Mouse (Mus musculus) limb, embryonic 11.5 days (tissue): ENCODE data around the gene Smim22. TPM values are rescaled to one million over a fixed set of nuclear protein-coding genes. Genes with fewer than 3 reads are reported as not detected.

Experiments
- ATAC-seq: fragments of 200-750 bp; cut with Nextera tagmentation; 2 replicates; pipeline ENCODE4 v1.8.0; 2017; ENCODE audit warnings: low read depth; ENCODE audit not compliant: insufficient number of reproducible peaks, low FRiP score, low TSS enrichment
- DNase-seq: peaks from one replicate; pipeline ENCODE4 v3.0.0-alpha.2; 2015; ENCODE audit warnings: low spot score
- H3K27ac ChIP-seq: fragments of 300-500 bp; sonication (generic); replicated peaks from 2 replicates; pipeline ENCODE4 v1.5.1; 2014; ENCODE audit warnings: low read depth, mild to moderate bottlenecking, low read length
- H3K27me3 ChIP-seq: fragments of 300-500 bp; sonication (generic); 2 replicates; pipeline ENCODE4 v1.6.1; 2014; ENCODE audit warnings: mild to moderate bottlenecking, low read length, mixed read lengths; ENCODE audit not compliant: control insufficient read depth, insufficient read depth
- H3K36me3 ChIP-seq: fragments of 300-500 bp; sonication (generic); 2 replicates; pipeline ENCODE4 v1.6.1; 2014; ENCODE audit warnings: mild to moderate bottlenecking, low read length, moderate library complexity, mixed read lengths; ENCODE audit not compliant: control insufficient read depth, insufficient read depth
- H3K4me1 ChIP-seq: fragments of 300-500 bp; sonication (generic); 2 replicates; pipeline ENCODE4 v1.6.1; 2014; ENCODE audit warnings: low read length, mixed read lengths; ENCODE audit not compliant: control insufficient read depth, insufficient read depth
- H3K4me2 ChIP-seq: fragments of 300-500 bp; sonication (generic); 2 replicates; pipeline ENCODE4 v1.6.1; 2014; ENCODE audit warnings: low read depth, mild to moderate bottlenecking, moderate library complexity; ENCODE audit not compliant: severe bottlenecking
- H3K4me3 ChIP-seq: fragments of 300-500 bp; sonication (generic); 2 replicates; pipeline ENCODE4 v1.5.1; 2014; ENCODE audit warnings: low read depth, low read length
- H3K9ac ChIP-seq: fragments of 300-500 bp; sonication (generic); 2 replicates; pipeline ENCODE4 v1.6.1; 2014; ENCODE audit warnings: mild to moderate bottlenecking, low read length
- H3K9me3 ChIP-seq: fragments of 300-500 bp; sonication (generic); 2 replicates; pipeline ENCODE4 v1.6.1; 2016; ENCODE audit warnings: low read length; ENCODE audit not compliant: control insufficient read depth
- WGBS: fragments of 180-500 bp; shearing (Covaris S2); extraction: QIAGEN DNeasy Blood & Tissue Kit; methylation state at CpG from one replicate; pipeline ENCODE4 v1.1.7; 2014; 5-methylcytosine and 5-hydroxymethylcytosine counted together
- polyA plus RNA-seq: library from polyadenylated mRNA; unstranded; fragments of >200 nt; fragmentation: Nextera tagmentation; extraction: Ambion mirVana; gene quantifications from 2 replicates; pipeline ENCODE4 v1.2.1, GENCODE M21; 2014

The Smim22 gene
- polyA plus RNA-seq, result 0.76 and 3.4 TPM in 2 replicates

DNA sequence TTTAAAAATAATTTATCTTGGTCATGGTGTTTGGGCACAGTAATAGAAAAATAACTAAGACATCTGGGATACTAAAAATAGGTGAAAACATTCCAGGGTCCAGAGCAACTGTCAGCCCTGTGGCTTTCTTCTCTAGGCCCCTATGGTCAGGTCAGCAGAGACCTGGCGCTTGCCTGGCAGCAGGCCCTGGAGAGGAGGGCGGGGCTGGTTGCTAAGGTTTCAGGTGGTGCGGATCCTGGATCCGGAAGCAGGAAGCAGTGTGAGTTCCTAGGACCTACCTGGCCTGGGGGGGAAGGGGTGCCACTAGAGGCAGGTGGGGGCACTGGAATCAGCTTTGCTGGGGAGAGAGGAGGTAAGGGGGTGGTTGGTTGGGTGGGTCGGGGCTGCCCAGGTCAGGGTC is at the start of gene Smim22:
Smim22 (plus strand) TSS at position 222 of the 400 bp plus-strand sequence.
- Histone ChIP-seq H3K4me3 (no peak within 1 kb of the TSS), H3K36me3 (no peaks in the 10 kb centered on the region; the same call in 1 of the 2 replicates), H3K4me1 (peaks cover under 1% of the 10 kb centered on the region; the same call in 1 of the 2 replicates), H3K27ac (no peak within 1 kb of the TSS), H3K9ac (no peak within 1 kb of the TSS), H3K27me3 (no peaks in the 10 kb centered on the region), H3K4me2 (no peak within 1 kb of the TSS), H3K9me3 (no peaks in the 10 kb centered on the region)
- no peak for ATAC-seq
- 52% methylated on average over 5 of the region's 5 CpGs for WGBS
- no peak for DNase-seq

- ATAC-seq, result no peak
- no peak overlapping the region for H3K27ac ChIP-seq
- no peak for DNase-seq
- 94% methylated on average over 3 of the region's 3 CpGs for WGBS
- H3K27me3 ChIP-seq, result no peaks in the 10 kb centered on the region
- H3K9ac ChIP-seq, result no peak overlapping the region
- no peak overlapping the region for H3K4me2 ChIP-seq
- H3K4me3 ChIP-seq, result no peak overlapping the region
- H3K4me1 ChIP-seq, result no peaks in the 10 kb centered on the region
- H3K9me3 ChIP-seq, result no peaks in the 10 kb centered on the region
- H3K36me3 ChIP-seq, result peaks cover 21% of the 10 kb centered on the region
Observed at GRCm38 (mm10) chr16:4957446-4957845, 49.6 kb upstream of the Smim22 start.

DNA sequence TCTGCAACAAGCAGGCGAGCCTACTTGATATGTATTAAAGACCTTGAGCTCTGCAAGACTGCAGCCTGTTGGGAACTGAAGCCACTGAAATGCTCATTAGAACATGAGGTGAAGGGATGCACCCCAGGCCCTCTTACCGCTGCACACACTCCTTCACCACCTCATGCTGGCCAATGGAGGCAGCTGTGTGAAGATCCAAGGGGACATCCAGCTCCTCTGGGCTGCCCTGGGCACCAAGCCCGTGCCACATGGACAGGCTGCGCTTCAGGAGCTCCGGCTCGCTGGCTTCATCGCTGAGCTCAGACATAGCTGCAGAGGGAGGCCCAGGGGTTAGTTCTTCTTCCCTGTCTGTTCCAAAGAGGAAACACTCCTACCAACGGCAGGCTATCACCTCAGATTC is 46.8 kb upstream of the Smim22 start:
- no peaks in the 10 kb centered on the region for H3K27me3 ChIP-seq
- H3K4me2 ChIP-seq, result no peak overlapping the region
- DNase-seq, result no peak
- no peaks in the 10 kb centered on the region for H3K9me3 ChIP-seq
- WGBS, result 86% methylated on average over 8 of the region's 8 CpGs
- no peak overlapping the region for H3K27ac ChIP-seq
- no peak overlapping the region for H3K4me3 ChIP-seq
- no peaks in the 10 kb centered on the region for H3K4me1 ChIP-seq
- ATAC-seq, result no peak
- no peak overlapping the region for H3K9ac ChIP-seq
- H3K36me3 ChIP-seq, result peaks cover 12% of the 10 kb centered on the region

GRCm38 (mm10) chr16:4963346-4963745 is 43.7 kb upstream of the Smim22 start:
- Histone ChIP-seq H3K9me3 (no peaks in the 10 kb centered on the region), H3K4me3 (peak overlapping the region; percentile 90), H3K27me3 (no peaks in the 10 kb centered on the region), H3K4me2 (peak overlapping the region; percentile 82), H3K9ac (peak overlapping the region; percentile 13; the same call in 1 of the 2 replicates), H3K4me1 (no peaks in the 10 kb centered on the region), H3K27ac (no peak overlapping the region), H3K36me3 (no peaks in the 10 kb centered on the region; the same call in 1 of the 2 replicates)
- no peak for ATAC-seq
- no peak for DNase-seq
- WGBS, result 44% methylated on average over 9 of the region's 9 CpGs

DNA sequence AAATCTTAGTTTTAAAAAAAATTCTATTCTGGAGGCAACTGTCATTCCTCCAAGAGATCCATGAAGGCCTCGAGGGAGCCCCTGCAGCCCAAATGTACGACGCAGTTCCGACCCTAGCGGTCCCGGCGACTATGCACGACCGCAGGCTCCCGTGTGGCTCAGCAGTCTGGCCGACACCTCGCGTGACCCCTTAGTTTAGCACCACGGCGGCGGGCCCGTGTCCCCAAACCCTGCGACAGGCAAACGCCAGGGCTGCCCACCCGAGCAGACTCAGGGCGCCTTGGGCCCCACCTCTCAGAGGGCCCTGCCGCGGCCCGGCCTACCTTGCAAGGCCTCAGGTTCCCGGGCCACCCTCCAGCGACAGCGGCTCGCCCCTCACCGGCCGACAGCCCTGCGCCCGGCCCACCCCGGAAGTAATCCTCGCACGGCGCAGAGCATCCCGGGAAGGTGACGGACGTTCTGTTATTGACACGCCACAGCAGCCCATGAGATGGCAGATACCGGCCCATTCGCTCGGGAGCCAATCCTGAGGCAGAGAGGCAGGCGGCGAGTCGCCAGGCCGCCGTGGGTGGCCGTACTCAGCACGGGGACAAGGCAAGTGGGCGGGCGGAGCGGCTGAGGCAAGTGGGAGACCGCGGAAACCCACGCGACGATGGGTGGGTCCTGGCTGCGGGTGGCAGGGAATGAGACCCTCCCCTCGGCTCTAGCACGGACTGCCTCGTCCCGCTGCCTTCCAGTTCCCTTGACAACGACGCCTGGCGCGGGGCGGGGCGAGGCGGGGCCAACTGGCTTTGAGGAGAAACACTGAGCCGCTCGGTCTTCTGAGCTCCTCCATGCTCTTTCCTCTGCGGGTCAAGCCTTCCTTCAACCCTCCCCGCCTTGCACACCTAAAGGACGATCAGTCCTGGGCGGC is 43.0 kb upstream of the Smim22 start, which contains the start of gene Anks3:
Anks3 (minus strand) TSS at position 409 of the 913 bp plus-strand sequence.
- Histone ChIP-seq H3K27ac (peak within 1 kb of the TSS; percentile 68; the same call in 1 of the 2 replicates), H3K9ac (peak within 1 kb of the TSS; percentile 71)
- peak; percentile 97 for ATAC-seq

GRCm38 (mm10) chr16:4964731-4965391 is 42.2 kb upstream of the Smim22 start:
- Histone ChIP-seq H3K9ac (peak overlapping the region; percentile 71), H3K4me1 (no peaks in the 10 kb centered on the region), H3K4me2 (peak overlapping the region; percentile 82), H3K36me3 (no peaks in the 10 kb centered on the region), H3K27ac (0 out of 2 replicates have a peak overlapping the region, but pooled peaks have one; percentile 68), H3K9me3 (no peaks in the 10 kb centered on the region), H3K27me3 (no peaks in the 10 kb centered on the region), H3K4me3 (peak overlapping the region; percentile 90)
- ATAC-seq (no peak), DNase-seq (no peak)
- WGBS, result 25% methylated on average over 13 of the region's 13 CpGs

More for the DNA sequence above, 43.0 kb upstream of the Smim22 start, which contains the start of gene Anks3:
- peak within 1 kb of the TSS; percentile 82 for H3K4me2 ChIP-seq
- H3K9me3 ChIP-seq, result no peaks in the 10 kb centered on the region
- no peaks in the 10 kb centered on the region for H3K27me3 ChIP-seq
- peak within 1 kb of the TSS; percentile 90 for H3K4me3 ChIP-seq
- H3K36me3 ChIP-seq, result no peaks in the 10 kb centered on the region
- no peaks in the 10 kb centered on the region for H3K4me1 ChIP-seq
- peak; percentile 92 for DNase-seq
- under 1% methylated on average over 75 of the region's 76 CpGs for WGBS

- WGBS, result 87% methylated on average over 8 of the region's 8 CpGs
- DNase-seq, result no peak
- Histone ChIP-seq H3K27me3 (no peaks in the 10 kb centered on the region), H3K9me3 (no peaks in the 10 kb centered on the region), H3K9ac (no peak overlapping the region), H3K36me3 (no peaks in the 10 kb centered on the region), H3K4me3 (no peak overlapping the region), H3K4me1 (no peaks in the 10 kb centered on the region), H3K27ac (no peak overlapping the region), H3K4me2 (peak overlapping the region; percentile 82; the same call in 1 of the 2 replicates)
- no peak for ATAC-seq
Observed at GRCm38 (mm10) chr16:4965392-4966129, 41.5 kb upstream of the Smim22 start.

DNA sequence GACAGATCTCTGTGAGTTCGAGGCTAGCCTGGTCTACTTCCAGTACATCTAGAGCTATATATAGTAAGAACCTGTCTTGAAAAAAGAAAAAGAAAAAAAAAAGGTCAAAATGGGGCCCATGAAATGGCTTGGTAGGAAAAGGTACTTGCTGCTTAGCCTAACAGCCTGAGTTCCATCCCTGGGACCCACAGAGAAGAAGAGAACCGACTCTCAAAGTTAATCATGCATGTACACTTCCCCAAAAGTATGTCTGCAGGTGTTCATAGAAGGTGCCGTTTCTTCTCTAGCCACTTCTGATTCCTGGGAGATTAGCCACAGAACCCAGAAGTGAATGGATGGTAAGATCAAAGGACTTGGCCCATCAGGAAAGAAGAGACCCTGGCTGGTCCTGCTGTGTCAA is 38.7 kb upstream of the Smim22 start:
- ATAC-seq, result no peak
- Histone ChIP-seq H3K9me3 (no peaks in the 10 kb centered on the region), H3K36me3 (no peaks in the 10 kb centered on the region), H3K27me3 (no peaks in the 10 kb centered on the region), H3K4me3 (no peak overlapping the region), H3K9ac (no peak overlapping the region), H3K27ac (no peak overlapping the region), H3K4me1 (no peaks in the 10 kb centered on the region), H3K4me2 (no peak overlapping the region)
- DNase-seq, result no peak
- 78% methylated on average over 3 of the region's 3 CpGs for WGBS
